Mouse (Mus musculus) intestine, embryonic 14.5 days (tissue): ENCODE measurements around the gene Unc93b1. TPM values are rescaled to one million over a fixed set of nuclear protein-coding genes. Genes with fewer than 3 reads are reported as not detected.
A peak's percentile ranks its signal among the peaks of the same experiment; 100 is the strongest.

Experiments
- ATAC-seq: fragments of 200-750 bp; cut with Nextera tagmentation; replicated peaks from 2 replicates; pipeline ENCODE4 v1.8.0; 2017; ENCODE audit warnings: low read depth, moderate number of reproducible peaks, moderate TSS enrichment, moderate library complexity; ENCODE audit not compliant: low FRiP score, low TSS enrichment
- DNase-seq: peaks from one replicate; pipeline ENCODE4 v3.0.0-alpha.2; 2018; ENCODE audit warnings: low spot score
- H3K27ac ChIP-seq: fragments of 300-500 bp; sonication (generic); 2 replicates; pipeline ENCODE4 v1.5.1; 2014; ENCODE audit warnings: low read depth, mild to moderate bottlenecking, control low read depth
- H3K27me3 ChIP-seq: fragments of 300-500 bp; sonication (generic); replicated peaks from 2 replicates; pipeline ENCODE4 v1.6.1; 2014; ENCODE audit warnings: low read length, control low read depth; ENCODE audit not compliant: control insufficient read depth, insufficient read depth
- H3K36me3 ChIP-seq: fragments of 300-500 bp; sonication (generic); 2 replicates; pipeline ENCODE4 v1.6.1; 2014; ENCODE audit warnings: low read length, control low read depth; ENCODE audit not compliant: control insufficient read depth, insufficient read depth
- H3K4me1 ChIP-seq: fragments of 300-500 bp; sonication (generic); replicated peaks from 2 replicates; pipeline ENCODE4 v1.6.1; 2014; ENCODE audit warnings: low read length, control low read depth, mixed read lengths; ENCODE audit not compliant: control insufficient read depth, insufficient read depth
- H3K4me2 ChIP-seq: fragments of 300-500 bp; sonication (generic); 2 replicates; pipeline ENCODE4 v1.6.1; 2014; ENCODE audit warnings: low read length
- H3K4me3 ChIP-seq: fragments of 300-500 bp; sonication (generic); 2 replicates; pipeline ENCODE4 v1.5.1; 2014; ENCODE audit warnings: low read depth, low read length, control low read depth, mixed read lengths
- H3K9ac ChIP-seq: fragments of 300-500 bp; sonication (generic); 2 replicates; pipeline ENCODE4 v1.6.1; 2014; ENCODE audit warnings: mild to moderate bottlenecking, low read length
- H3K9me3 ChIP-seq: fragments of 300-500 bp; sonication (generic); 2 replicates; pipeline ENCODE4 v1.6.1; 2016; ENCODE audit warnings: low read length, control low read depth; ENCODE audit not compliant: control insufficient read depth
- WGBS: fragments of 180-500 bp; shearing (Covaris S2); extraction: QIAGEN DNeasy Blood & Tissue Kit; methylation state at CpG from one replicate; pipeline ENCODE4 v1.1.7; 2014; 5-methylcytosine and 5-hydroxymethylcytosine counted together
- polyA plus RNA-seq: library from polyadenylated mRNA; unstranded; fragments of >200 nt; fragmentation: Nextera tagmentation; extraction: Ambion mirVana; gene quantifications from 2 replicates; pipeline ENCODE4 v1.2.1, GENCODE M21; 2014

Gene Unc93b1
- 14.4 and 16.0 TPM in 2 replicates for polyA plus RNA-seq

GRCm38 (mm10) chr19:3935032-3935895, at the start of gene Unc93b1:
Gene Unc93b1 (plus strand): TSS chr19:3935186.
- Histone ChIP-seq H3K27me3 (no peaks in the 10 kb centered on the region), H3K27ac (no peak within 1 kb of the TSS), H3K9ac (peak within 1 kb of the TSS; percentile 52), H3K36me3 (no peaks in the 10 kb centered on the region), H3K9me3 (no peaks in the 10 kb centered on the region), H3K4me3 (peak within 1 kb of the TSS; percentile 51), H3K4me1 (peaks cover 13% of the 10 kb centered on the region), H3K4me2 (peak within 1 kb of the TSS; percentile 95)
- ATAC-seq = peak; percentile 89
- peak; percentile 81 for DNase-seq
- 6% methylated on average over 42 of the region's 42 CpGs for WGBS

- peaks cover 83% of the 10 kb centered on the region for H3K36me3 ChIP-seq
- H3K4me3 ChIP-seq = no peak overlapping the region
- H3K4me1 ChIP-seq = peaks cover 5% of the 10 kb centered on the region; the same call in 1 of the 2 replicates
- H3K9me3 ChIP-seq = no peaks in the 10 kb centered on the region
- H3K9ac ChIP-seq = no peak overlapping the region
- ATAC-seq (no peak), DNase-seq (no peak)
- H3K4me2 ChIP-seq = no peak overlapping the region
- no peak overlapping the region for H3K27ac ChIP-seq
- no peaks in the 10 kb centered on the region for H3K27me3 ChIP-seq
- 91% methylated on average over 5 of the region's 5 CpGs for WGBS
These were observed 45.9 kb upstream of the Unc93b1 start for GRCm38 (mm10) chr19:3889096-3889495.

DNA sequence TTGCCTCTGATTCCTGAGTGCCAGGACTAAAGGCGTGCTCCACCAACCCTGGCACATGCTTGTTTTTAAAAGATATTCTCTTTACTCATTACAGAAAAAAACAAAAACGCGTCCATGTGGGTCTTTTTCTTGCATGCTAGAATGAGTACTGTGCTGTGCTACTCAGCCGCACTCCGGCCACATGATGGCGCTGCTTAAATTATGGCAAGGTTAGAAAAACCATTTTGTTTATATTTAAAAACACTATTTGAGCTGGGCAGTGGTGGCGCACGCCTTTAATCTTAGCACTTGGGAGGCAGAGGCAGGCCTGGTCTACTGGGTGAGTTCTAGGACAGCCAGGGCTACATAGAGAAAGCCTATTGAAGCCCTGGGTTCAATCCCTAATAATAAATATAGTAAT, 44.8 kb upstream of the Unc93b1 start:
- DNase-seq = no peak
- Histone ChIP-seq H3K27ac (no peak overlapping the region), H3K9ac (no peak overlapping the region), H3K27me3 (no peaks in the 10 kb centered on the region), H3K36me3 (peaks cover 90% of the 10 kb centered on the region), H3K4me1 (no peaks in the 10 kb centered on the region), H3K4me2 (no peak overlapping the region), H3K4me3 (no peak overlapping the region), H3K9me3 (no peaks in the 10 kb centered on the region)
- no peak for ATAC-seq
- 75% methylated on average over 8 of the region's 8 CpGs for WGBS

DNA sequence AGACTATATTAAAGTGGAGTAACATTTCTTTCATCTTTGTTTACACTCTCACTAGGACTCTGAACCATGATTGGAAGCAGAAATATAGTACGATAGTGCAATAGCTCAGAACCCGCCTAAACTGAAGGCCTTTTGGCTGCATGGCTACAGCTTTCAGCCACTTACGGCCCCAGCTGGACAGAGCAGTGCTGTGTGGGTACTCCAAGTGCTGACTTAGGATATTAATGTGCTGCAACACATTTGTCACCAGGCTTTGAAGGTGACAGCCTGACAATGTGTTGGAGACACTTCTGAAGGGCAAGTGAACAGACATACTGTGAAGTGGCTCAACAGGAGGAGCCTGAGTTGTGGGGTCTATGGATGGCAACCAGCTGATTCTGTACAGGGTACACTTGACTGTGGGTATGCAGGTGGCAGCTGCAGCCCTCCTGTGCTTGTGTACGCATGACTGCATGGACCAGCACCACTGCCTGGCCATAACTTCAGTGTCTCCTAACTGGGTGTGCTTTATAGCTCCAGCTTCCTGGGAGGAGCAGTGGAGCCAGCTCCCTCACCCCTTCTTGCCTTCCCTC, 41.4 kb upstream of the Unc93b1 start:
- Histone ChIP-seq H3K9me3 (no peaks in the 10 kb centered on the region), H3K4me2 (no peak overlapping the region), H3K36me3 (peaks cover 95% of the 10 kb centered on the region), H3K9ac (no peak overlapping the region), H3K4me3 (no peak overlapping the region), H3K27me3 (no peaks in the 10 kb centered on the region), H3K27ac (no peak overlapping the region), H3K4me1 (no peaks in the 10 kb centered on the region)
- DNase-seq (no peak), ATAC-seq (no peak)
- WGBS = 88% methylated on average over 4 of the region's 4 CpGs

GRCm38 (mm10) chr19:3894294-3894693, 40.7 kb upstream of the Unc93b1 start:
- ATAC-seq (no peak), DNase-seq (no peak)
- no peak overlapping the region for H3K9ac ChIP-seq
- no peak overlapping the region for H3K4me3 ChIP-seq
- no peak overlapping the region for H3K4me2 ChIP-seq
- no peaks in the 10 kb centered on the region for H3K9me3 ChIP-seq
- H3K36me3 ChIP-seq = peaks cover 95% of the 10 kb centered on the region
- H3K4me1 ChIP-seq = no peaks in the 10 kb centered on the region
- H3K27ac ChIP-seq = no peak overlapping the region
- H3K27me3 ChIP-seq = no peaks in the 10 kb centered on the region
- 76% methylated on average over 2 of the region's 2 CpGs for WGBS

DNA sequence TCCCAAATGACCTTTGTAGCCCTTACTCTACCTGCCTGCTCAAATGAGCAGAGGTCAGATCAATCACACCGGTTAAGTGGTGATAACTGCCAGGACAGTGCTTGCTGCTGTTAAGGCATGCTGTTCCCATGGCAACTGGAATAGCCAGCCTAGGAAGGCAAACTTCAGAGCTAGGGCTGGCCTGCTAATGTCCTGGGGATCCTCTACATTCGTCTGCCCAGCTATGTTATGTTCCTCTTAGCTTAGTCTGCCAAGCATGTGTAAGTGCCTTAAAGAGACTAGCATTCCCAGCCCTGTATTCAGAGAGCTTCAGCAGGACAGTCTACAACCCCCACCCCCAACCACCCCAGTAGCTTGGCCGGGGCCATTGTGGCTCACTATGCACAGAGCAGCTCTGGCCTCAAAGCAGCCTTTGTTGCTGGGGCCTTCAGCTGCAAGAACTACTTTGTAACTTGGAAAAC, 39.8 kb upstream of the Unc93b1 start:
- Histone ChIP-seq H3K36me3 (peaks cover 86% of the 10 kb centered on the region), H3K4me3 (no peak overlapping the region), H3K9me3 (no peaks in the 10 kb centered on the region), H3K4me2 (no peak overlapping the region), H3K4me1 (no peaks in the 10 kb centered on the region), H3K9ac (no peak overlapping the region), H3K27me3 (no peaks in the 10 kb centered on the region), H3K27ac (no peak overlapping the region)
- no peak for DNase-seq
- ATAC-seq = no peak
- WGBS = 21% methylated on average over 3 of the region's 3 CpGs

DNA sequence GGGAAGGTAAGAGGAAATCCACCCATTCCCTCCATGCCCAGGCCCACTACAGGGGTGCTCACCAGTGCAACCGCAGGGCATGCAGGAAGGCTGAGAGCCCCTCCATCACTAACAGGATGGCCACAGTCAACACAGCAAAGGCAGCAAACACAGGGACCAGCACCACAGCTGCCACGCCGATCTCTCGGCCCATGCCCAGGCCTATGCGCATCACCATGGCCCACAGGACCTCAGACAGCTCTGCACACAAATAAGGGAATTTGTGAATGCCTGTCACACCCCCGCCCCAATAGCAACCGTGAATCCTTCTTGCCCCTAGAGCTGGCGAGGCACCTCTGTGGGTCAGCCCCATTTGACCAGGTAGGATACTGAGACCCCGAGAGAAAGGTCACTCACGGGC, 38.8 kb upstream of the Unc93b1 start:
- WGBS = 91% methylated on average over 10 of the region's 10 CpGs
- no peak overlapping the region for H3K27ac ChIP-seq
- H3K4me1 ChIP-seq = no peaks in the 10 kb centered on the region
- no peak overlapping the region for H3K9ac ChIP-seq
- H3K27me3 ChIP-seq = no peaks in the 10 kb centered on the region
- no peak overlapping the region for H3K4me3 ChIP-seq
- no peak overlapping the region for H3K4me2 ChIP-seq
- no peak for DNase-seq
- H3K9me3 ChIP-seq = no peaks in the 10 kb centered on the region
- H3K36me3 ChIP-seq = peaks cover 76% of the 10 kb centered on the region
- ATAC-seq = no peak

- 87% methylated on average over 5 of the region's 5 CpGs for WGBS
- H3K4me3 ChIP-seq = no peak overlapping the region
- H3K4me2 ChIP-seq = no peak overlapping the region
- no peaks in the 10 kb centered on the region for H3K4me1 ChIP-seq
- no peak overlapping the region for H3K27ac ChIP-seq
- H3K9ac ChIP-seq = no peak overlapping the region
- DNase-seq (no peak), ATAC-seq (no peak)
- peaks cover 75% of the 10 kb centered on the region for H3K36me3 ChIP-seq
- H3K9me3 ChIP-seq = no peaks in the 10 kb centered on the region
- no peaks in the 10 kb centered on the region for H3K27me3 ChIP-seq
These were observed 37.4 kb upstream of the Unc93b1 start for GRCm38 (mm10) chr19:3897557-3897956.
